Comparison of ENCODE assay signal across 28 mouse cellular contexts in the genomic region with DNA sequence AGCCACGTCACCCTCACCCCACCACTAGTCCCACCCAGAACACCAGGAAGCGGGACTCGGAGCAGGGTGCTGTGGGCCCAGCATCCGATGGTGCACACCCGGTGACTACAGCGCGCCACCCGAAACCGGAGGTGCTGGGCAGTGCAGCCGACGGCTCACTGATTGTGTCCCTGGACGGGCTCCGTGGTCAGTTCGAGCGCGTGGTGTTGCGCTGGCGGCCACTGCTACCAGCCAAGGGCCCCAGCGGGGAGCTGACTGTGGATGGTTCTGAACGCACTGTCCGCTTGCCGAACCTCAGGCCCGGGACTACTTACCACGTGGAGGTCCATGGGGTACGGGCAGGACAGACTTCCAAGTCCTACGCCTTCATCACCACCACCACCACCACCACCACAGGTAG. TPM values are rescaled to one million over a fixed set of nuclear protein-coding genes. Genes with fewer than 3 reads are reported as not detected.
DNase-seq lines count a peak whose midpoint lies in the region; TF ChIP-seq lines count a peak whose summit lies in the region.
"Had no signal": no experiment of that assay in that cellular context is flagged by ENCODE, and none has a peak within 500 bp of the region (broad histone marks: within the 10 kb centered on the region; RNA-seq: fewer than 3 reads in every experiment).

No protein-coding gene starts in this region.

- DNase-seq in gastrocnemius, adult 2 months: no peak
- DNase-seq in gastrocnemius, postnatal 36 days: no peak
- DNase-seq in testis, postnatal 14 days (ENCODE audit: low spot score): no peak
- no peak for DNase-seq in ES-E14 (ENCODE audit: low read depth, low spot score)
- DNase-seq in ovary, postnatal 10 days (ENCODE audit: low spot score): no peak
- DNase-seq in right cerebral cortex, postnatal 4 days: no peak
- DNase-seq: adrenal gland, adult 2 months; adrenal gland, postnatal 14 days; cerebellum, adult 11-12 months; cerebellum, adult 8-10 months; cerebellum, postnatal 10 days; cerebellum, postnatal 36 days; embryo, embryonic 11 days; gastrocnemius, postnatal 10 days; heart, adult 18-20 months; heart, postnatal 14 days; heart, postnatal 4 days had no signal

- H3K4me1 ChIP-seq in testis, adult 2 months (ENCODE audit: control insufficient read depth, insufficient read depth, low read length): peaks cover 18% of the 10 kb centered on the region
- H3K4me1 ChIP-seq in ES-E14 (ENCODE audit: control insufficient read depth in 2 of 2, insufficient read depth in 2 of 2, low read length in 2 of 2, poor library complexity in 1 of 2): peaks cover 0 to 8% of the 10 kb centered on the region in 2 experiments; a peak in 1 of 4 replicates

- TF ChIP-seq CTCF in gastrocnemius, adult 2 months (IDR thresholded peaks at IDR 0.05): no peak
- no peak for TF ChIP-seq CTCF in testis, adult 2 months (IDR thresholded peaks at IDR 0.05; ENCODE audit: control insufficient read depth, insufficient read depth, insufficient replicate concordance, low read depth, low read length)

- intact Hi-C loops in gastrocnemius, adult 2 months (cut with DNase I): no loop called here
- intact Hi-C loops in gastrocnemius, postnatal 36 days (cut with DNase I): no loop called here

- no peak overlapping the region for H3K4me3 ChIP-seq in gastrocnemius, adult 2 months
- H3K4me3 ChIP-seq in testis, adult 2 months (ENCODE audit: control insufficient read depth, low read depth, low read length): peak overlapping the region; percentile 15
- H3K4me3 ChIP-seq in ES-E14 (ENCODE audit: insufficient read depth in 1 of 2, low read depth in 1 of 2, low read length in 2 of 2, poor library complexity in 1 of 2, severe bottlenecking in 1 of 2): peak overlapping the region; percentile 48 to 50
- H3K4me3 ChIP-seq: embryonic facial prominence, embryonic 15.5 days; heart, embryonic 10.5 days; heart, embryonic 13.5 days had no signal

- H3K36me3 ChIP-seq in testis, adult 2 months (ENCODE audit: control insufficient read depth, insufficient read depth, low read length): no peaks in the 10 kb centered on the region
- H3K36me3 ChIP-seq in ES-E14 (ENCODE audit: control insufficient read depth, insufficient read depth, low read length, poor library complexity, severe bottlenecking): no peaks in the 10 kb centered on the region
- H3K36me3 ChIP-seq: embryonic facial prominence, embryonic 15.5 days; heart, embryonic 10.5 days; heart, embryonic 13.5 days had no signal

- no peaks in the 10 kb centered on the region for H3K9me3 ChIP-seq in ES-E14 (ENCODE audit: control insufficient read depth, insufficient read depth, low read depth, low read length)
- H3K9me3 ChIP-seq: embryonic facial prominence, embryonic 15.5 days; heart, embryonic 10.5 days; heart, embryonic 13.5 days had no signal

- H3K9ac ChIP-seq in ES-E14 (ENCODE audit: insufficient read depth, low read depth, low read length, poor library complexity, severe bottlenecking): no peak overlapping the region
- H3K9ac ChIP-seq: embryonic facial prominence, embryonic 15.5 days; heart, embryonic 13.5 days; hindbrain, embryonic 14.5 days had no signal

- no peaks in the 10 kb centered on the region for H3K27me3 ChIP-seq in testis, adult 2 months (ENCODE audit: control insufficient read depth, insufficient read depth, low read length)

- H3K27ac ChIP-seq in gastrocnemius, adult 2 months: peak overlapping the region; percentile 82
- H3K27ac ChIP-seq in testis, adult 2 months (ENCODE audit: control insufficient read depth, insufficient read depth, low read depth, low read length): no peak overlapping the region
- H3K27ac ChIP-seq in ES-E14 (ENCODE audit: insufficient read depth, low read depth, low read length, poor library complexity, severe bottlenecking): no peak overlapping the region
- H3K27ac ChIP-seq: embryonic facial prominence, embryonic 15.5 days; heart, embryonic 10.5 days; heart, embryonic 13.5 days; hindbrain, embryonic 14.5 days; hindbrain, postnatal 0 days had no signal

- in situ Hi-C loops in ES-E14 (cut with MboI; ENCODE audit: low sequenced_read_pairs in 2 of 2, unreplicated experiment in 2 of 2): no loop called here

- no peak for TF ChIP-seq POLR2A in testis, adult 2 months (IDR thresholded peaks at IDR 0.05; ENCODE audit: control insufficient read depth, low read depth, low read length)

TF ChIP-seq in ES-E14, 5 proteins besides CTCF, POLR2A, EP300 and RAD21:
- TF ChIP-seq CHD2 (IDR thresholded peaks at IDR 0.05; ENCODE audit: low read depth, low read length) (no peak), ZC3H11A (IDR thresholded peaks at IDR 0.05; ENCODE audit: borderline replicate concordance, low read depth, low read length) (no peak), ZNF384 (IDR thresholded peaks at IDR 0.05; ENCODE audit: low read depth, low read length) (no peak), HCFC1 (IDR thresholded peaks at IDR 0.05; ENCODE audit: borderline replicate concordance, insufficient read depth, low read length) (no peak), MAFK (IDR thresholded peaks at IDR 0.05; ENCODE audit: insufficient read depth, low read depth, low read length) (no peak)
TF ChIP-seq in ES-E14: peak in this region for 0.

RNA-seq across cellular contexts. Expression of a gene that starts 9.9 kb away (rescaled TPM):
- total RNA-seq in gastrocnemius, adult 2 months (2021): 10 to 100 TPM; 30.7 to 41.6 TPM
- 10 to 100 TPM; 33.8 to 37.0 TPM for total RNA-seq in gastrocnemius, postnatal 36 days (2021)
- polyA plus RNA-seq in testis, adult 2 months (2012; rRNA removed): 0.77 and 1.9 TPM in 2 replicates
- total RNA-seq in ES-E14 (2012; rRNA removed): 0.18 and 0.26 TPM in 2 replicates
- polyA plus RNA-seq: CD4-positive, CD25-positive, alpha-beta regulatory T cell, adult 4 months; embryonic facial prominence, embryonic 11.5 days; inflammation-experienced regulatory T-cells, adult 6 months had no signal

RNA-seq across cellular contexts. Expression of a gene that starts 33.2 kb away (rescaled TPM):
- 1 to 10 TPM; 7.1 to 9.1 TPM for total RNA-seq in gastrocnemius, adult 2 months (2021)
- total RNA-seq in gastrocnemius, postnatal 36 days (2021): 1 to 10 TPM; 5.7 to 6.6 TPM
- 27.9 and 28.4 TPM in 2 replicates for polyA plus RNA-seq in testis, adult 2 months (2012; rRNA removed)
- 55.7 and 86.7 TPM in 2 replicates for total RNA-seq in ES-E14 (2012; rRNA removed)

RNA-seq across cellular contexts. Expression of a gene that starts 35.6 kb away (rescaled TPM):
- 1 to 10 TPM; 4.5 to 9.3 TPM for total RNA-seq in gastrocnemius, adult 2 months (2021)
- 1 to 10 TPM; 6.0 to 8.2 TPM for total RNA-seq in gastrocnemius, postnatal 36 days (2021)
- 156 and 172 TPM in 2 replicates for polyA plus RNA-seq in testis, adult 2 months (2012; rRNA removed)
- total RNA-seq in ES-E14 (2012; rRNA removed): 4.4 and 7.5 TPM in 2 replicates

RNA-seq across cellular contexts. Expression of a gene that starts 50.9 kb away (rescaled TPM):
- total RNA-seq in gastrocnemius, adult 2 months (2021): under 1 TPM; 0.28 to 0.36 TPM
- 1 to 10 TPM in 1 of 2 experiments, under 1 TPM in 1; 0.35 to 1.5 TPM for total RNA-seq in gastrocnemius, postnatal 36 days (2021)
- 1.5 and 1.6 TPM in 2 replicates for polyA plus RNA-seq in testis, adult 2 months (2012; rRNA removed)
- 0.13 and 0.16 TPM in 2 replicates for total RNA-seq in ES-E14 (2012; rRNA removed)
- total RNA-seq: MEL had no signal
- polyA plus RNA-seq: C2C12 had no signal

RNA-seq across cellular contexts. Expression of a gene that starts 51.9 kb away (rescaled TPM):
- 10 to 100 TPM; 40.5 to 42.2 TPM for total RNA-seq in gastrocnemius, adult 2 months (2021)
- 10 to 100 TPM; 36.2 to 40.0 TPM for total RNA-seq in gastrocnemius, postnatal 36 days (2021)
- 15.9 and 20.2 TPM in 2 replicates for polyA plus RNA-seq in testis, adult 2 months (2012; rRNA removed)
- total RNA-seq in ES-E14 (2012; rRNA removed): 13.6 and 26.4 TPM in 2 replicates

Comparison
In these comparisons a context has a peak if more than half of its experiments do, and no peak if none do; other contexts are left out.
1. RNA of a gene that starts 9.9 kb away (total RNA-seq): 30.7 to 41.6 TPM in gastrocnemius, adult 2 months and 33.8 to 37.0 TPM in gastrocnemius, postnatal 36 days; 0.18 to 0.26 TPM in ES-E14; every median in the first group is over 10 times any median in the second.